Mouse (Mus musculus) testis, adult 2 months (tissue): ENCODE results near the gene Kif1c. TPM values are rescaled to one million over a fixed set of nuclear protein-coding genes. Genes with fewer than 3 reads are reported as not detected.

ENCODE experiments used
- H3K27ac ChIP-seq: fragments of 200-500 bp; 2 replicates; pipeline ENCODE4 v1.5.1; 2012; ENCODE audit warnings: low read depth, low read length; ENCODE audit not compliant: control insufficient read depth, insufficient read depth
- H3K27me3 ChIP-seq: fragments of 200-500 bp; 2 replicates; pipeline ENCODE4 v1.6.1; 2012; ENCODE audit warnings: mild to moderate bottlenecking, low read length, moderate library complexity; ENCODE audit not compliant: control insufficient read depth, insufficient read depth
- H3K36me3 ChIP-seq: fragments of 200-500 bp; 2 replicates; pipeline ENCODE4 v1.6.1; 2012; ENCODE audit warnings: mild to moderate bottlenecking, low read length; ENCODE audit not compliant: control insufficient read depth, insufficient read depth
- H3K4me1 ChIP-seq: fragments of 200-500 bp; 2 replicates; pipeline ENCODE4 v1.6.1; 2012; ENCODE audit warnings: low read length; ENCODE audit not compliant: control insufficient read depth, insufficient read depth
- H3K4me3 ChIP-seq: fragments of 200-500 bp; 2 replicates; pipeline ENCODE4 v1.5.1; 2012; ENCODE audit warnings: low read depth, mild to moderate bottlenecking, low read length, moderate library complexity, mixed read lengths; ENCODE audit not compliant: control insufficient read depth
- CTCF ChIP-seq: fragments of 200-500 bp; IDR thresholded peaks from 2 replicates; pipeline ENCODE4 v1.5.1; 2012; ENCODE audit warnings: low read depth, mild to moderate bottlenecking, inconsistent platforms, low read length, moderate library complexity; ENCODE audit not compliant: control insufficient read depth, insufficient read depth, insufficient replicate concordance
- POLR2A ChIP-seq: fragments of 200-500 bp; IDR thresholded peaks from 2 replicates; pipeline ENCODE4 v1.6.1; 2012; ENCODE audit warnings: low read depth, mild to moderate bottlenecking, inconsistent platforms, low read length, moderate library complexity; ENCODE audit not compliant: control insufficient read depth
- polyA plus RNA-seq: library from polyadenylated mRNA; depleted of rRNA; stranded (reverse); fragments of >200 nt; gene quantifications from 2 replicates; pipeline ENCODE4 v1.2.3, GENCODE M21; 2012

The Kif1c gene
- polyA plus RNA-seq, 1 experiment, result 5.7 TPM

- H3K27ac ChIP-seq, result peak overlapping the region; percentile 81
- no peak for TF ChIP-seq CTCF
- no peak for TF ChIP-seq POLR2A
- no peaks in the 10 kb centered on the region for H3K36me3 ChIP-seq
- H3K27me3 ChIP-seq, result no peaks in the 10 kb centered on the region
- peaks cover 11% of the 10 kb centered on the region for H3K4me1 ChIP-seq
- H3K4me3 ChIP-seq, result peak overlapping the region; percentile 96
Observed at GRCm38 (mm10) chr11:70701221-70701955, 1.0 kb downstream of the Kif1c start.

DNA sequence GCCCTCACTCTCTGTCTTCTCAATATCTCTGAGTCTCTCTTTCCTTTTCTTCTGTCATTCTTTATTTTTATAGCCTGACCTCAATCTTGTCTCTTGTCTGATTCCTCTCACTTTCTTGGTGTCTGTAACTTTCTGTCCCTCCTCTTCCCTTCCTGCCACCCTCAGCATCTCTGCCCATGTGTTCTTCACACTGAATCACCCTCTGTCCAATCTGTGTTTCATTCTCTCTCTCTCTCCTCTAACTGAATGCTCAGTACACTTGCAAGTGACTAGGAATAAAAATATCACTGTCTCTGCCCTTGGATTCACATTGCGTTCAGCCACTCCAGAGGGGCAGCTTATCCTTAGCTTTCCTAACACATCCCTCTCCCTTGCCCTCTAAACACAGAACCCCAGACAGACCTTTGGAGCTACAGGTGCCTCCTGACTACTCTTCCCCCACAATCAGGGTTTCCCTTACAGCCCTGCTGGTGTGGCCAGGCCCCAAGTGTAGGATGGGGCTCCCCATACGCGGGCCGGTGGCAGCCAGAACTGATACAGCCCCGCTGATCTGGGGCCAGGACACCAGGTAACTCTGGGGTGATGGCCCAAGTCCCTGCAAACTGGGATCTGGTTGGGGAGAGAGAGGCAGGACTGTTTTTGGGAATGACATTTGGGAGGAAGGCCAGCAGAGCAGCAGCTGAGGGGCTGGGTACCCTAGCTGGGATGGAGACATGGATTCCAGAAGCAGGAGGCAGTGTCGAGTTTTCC lies 1.8 kb downstream of the Kif1c start:
- H3K4me1 ChIP-seq, result peaks cover 11% of the 10 kb centered on the region
- no peak overlapping the region for H3K27ac ChIP-seq
- no peak overlapping the region for H3K4me3 ChIP-seq
- TF ChIP-seq CTCF (no peak), POLR2A (no peak)
- H3K27me3 ChIP-seq, result no peaks in the 10 kb centered on the region
- H3K36me3 ChIP-seq, result no peaks in the 10 kb centered on the region; the same call in 1 of the 2 replicates

GRCm38 (mm10) chr11:70702781-70703180 lies 2.4 kb downstream of the Kif1c start:
- Histone ChIP-seq H3K4me1 (peaks cover 11% of the 10 kb centered on the region), H3K27me3 (no peaks in the 10 kb centered on the region), H3K27ac (no peak overlapping the region), H3K4me3 (no peak overlapping the region), H3K36me3 (no peaks in the 10 kb centered on the region; the same call in 1 of the 2 replicates)
- no peak for TF ChIP-seq CTCF
- no peak for TF ChIP-seq POLR2A

DNA sequence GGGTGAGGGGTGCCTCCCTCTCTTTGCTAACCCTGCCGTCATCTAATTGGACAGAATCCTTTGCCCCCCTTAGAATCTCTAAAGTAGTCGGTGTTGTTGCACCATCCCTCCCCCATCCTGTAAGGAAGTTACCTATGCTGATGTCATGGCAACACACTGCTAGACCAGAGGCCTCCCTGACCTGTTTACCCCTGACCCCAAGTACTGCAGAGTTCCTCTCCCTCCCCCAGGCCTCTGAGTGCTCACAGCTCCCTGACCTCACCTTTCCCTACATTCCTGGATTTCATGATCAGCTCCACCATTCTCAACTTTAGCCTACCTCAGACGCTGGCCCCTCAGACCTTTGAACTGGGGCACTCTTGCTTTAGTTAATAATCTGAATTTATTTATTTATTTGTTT lies 5.8 kb downstream of the Kif1c start:
- TF ChIP-seq POLR2A (no peak), CTCF (no peak)
- no peak overlapping the region for H3K27ac ChIP-seq
- H3K4me3 ChIP-seq, result no peak overlapping the region
- H3K36me3 ChIP-seq, result no peaks in the 10 kb centered on the region; the same call in 1 of the 2 replicates
- no peaks in the 10 kb centered on the region for H3K27me3 ChIP-seq
- H3K4me1 ChIP-seq, result peaks cover 6% of the 10 kb centered on the region

DNA sequence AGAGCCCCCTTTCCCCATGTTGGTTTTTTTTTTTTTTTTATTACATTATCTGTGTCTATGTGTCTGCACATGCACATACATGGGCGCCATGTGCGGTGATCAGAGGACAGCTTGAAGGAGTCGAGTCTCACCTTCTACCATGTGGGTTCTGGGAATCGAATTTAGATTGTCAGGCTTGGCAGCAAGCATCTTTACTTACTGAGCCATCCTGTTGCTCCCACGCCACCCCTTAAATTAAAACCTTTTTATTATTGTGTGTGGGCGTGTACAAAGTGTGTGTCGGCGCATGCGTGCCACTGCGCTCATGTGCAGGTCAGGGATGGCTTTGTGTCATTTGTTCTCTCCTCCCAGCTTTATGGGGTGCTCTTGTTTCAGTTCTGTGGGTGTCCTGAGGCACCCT lies 10.7 kb downstream of the Kif1c start:
- TF ChIP-seq CTCF, result no peak
- no peak for TF ChIP-seq POLR2A
- no peaks in the 10 kb centered on the region for H3K4me1 ChIP-seq
- no peaks in the 10 kb centered on the region for H3K27me3 ChIP-seq
- no peaks in the 10 kb centered on the region; the same call in 1 of the 2 replicates for H3K36me3 ChIP-seq
- H3K27ac ChIP-seq, result no peak overlapping the region
- no peak overlapping the region for H3K4me3 ChIP-seq

DNA sequence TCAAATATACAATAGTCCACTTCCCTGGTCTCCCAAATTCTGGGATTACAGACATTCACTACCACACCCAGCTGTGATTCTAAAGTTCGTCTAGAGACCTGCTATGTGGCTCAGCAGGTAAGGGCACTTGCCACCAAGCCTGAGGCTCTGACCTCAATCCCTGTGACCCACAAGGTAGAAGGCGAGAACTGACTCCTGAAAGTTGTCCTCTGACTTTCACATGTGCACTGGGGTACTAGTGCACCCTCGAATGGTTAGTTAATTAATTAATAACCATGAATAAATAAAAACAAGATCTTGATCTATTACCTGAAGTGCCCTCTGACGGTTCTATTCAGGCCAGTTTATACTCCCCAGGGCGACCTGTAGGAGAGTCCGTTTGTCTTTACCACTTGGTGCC lies 12.9 kb downstream of the Kif1c start:
- Histone ChIP-seq H3K4me3 (no peak overlapping the region), H3K27me3 (no peaks in the 10 kb centered on the region), H3K27ac (no peak overlapping the region), H3K4me1 (no peaks in the 10 kb centered on the region), H3K36me3 (no peaks in the 10 kb centered on the region)
- TF ChIP-seq CTCF (no peak), POLR2A (no peak)

GRCm38 (mm10) chr11:70715832-70716231 lies 15.5 kb downstream of the Kif1c start:
- no peak overlapping the region for H3K27ac ChIP-seq
- H3K36me3 ChIP-seq, result no peaks in the 10 kb centered on the region
- H3K4me1 ChIP-seq, result no peaks in the 10 kb centered on the region
- H3K27me3 ChIP-seq, result no peaks in the 10 kb centered on the region
- TF ChIP-seq POLR2A (no peak), CTCF (no peak)
- H3K4me3 ChIP-seq, result no peak overlapping the region
